Comparison of ENCODE assay signal across 9 mouse cellular contexts in the genomic region with DNA sequence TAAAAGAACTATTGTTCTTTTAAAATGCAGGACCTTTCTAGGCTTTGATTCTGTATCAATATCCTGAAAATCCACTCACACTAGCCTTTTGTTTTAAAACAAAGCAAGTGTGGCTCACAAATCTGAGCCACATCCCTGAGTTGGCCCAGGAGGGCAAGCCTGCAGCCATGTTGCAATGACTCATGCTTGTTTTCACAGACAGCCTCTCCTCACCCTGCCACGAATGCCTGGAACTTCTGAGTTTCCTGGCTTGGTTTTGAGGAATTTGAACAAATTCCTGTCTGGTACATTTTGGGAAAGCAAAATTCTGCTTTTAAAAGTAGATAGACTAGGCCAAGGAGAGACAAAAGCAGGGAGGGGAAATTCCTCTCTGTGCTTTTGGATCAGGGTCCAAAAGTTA.
DNase-seq lines count a peak whose midpoint lies in the region; ATAC-seq and TF ChIP-seq lines count a peak whose summit lies in the region.
"Had no signal": no experiment of that assay in that cellular context is flagged by ENCODE, and none has a peak within 500 bp of the region (broad histone marks: within the 10 kb centered on the region; RNA-seq: fewer than 3 reads in every experiment).

No protein-coding gene starts in this region.

- no peaks in the 10 kb centered on the region for H3K27me3 ChIP-seq in Patski
- no peaks in the 10 kb centered on the region for H3K27me3 ChIP-seq in intestine, embryonic 15.5 days (replicated peaks)
- H3K27me3 ChIP-seq in midbrain, embryonic 11.5 days (ENCODE audit: control insufficient read depth, insufficient read depth, low read length): no peaks in the 10 kb centered on the region
- H3K27me3 ChIP-seq: liver, embryonic 12.5 days had no signal

- H3K36me3 ChIP-seq in intestine, embryonic 15.5 days: no peaks in the 10 kb centered on the region
- no peaks in the 10 kb centered on the region for H3K36me3 ChIP-seq in midbrain, embryonic 11.5 days (ENCODE audit: control insufficient read depth, insufficient read depth, low read length)
- H3K36me3 ChIP-seq: liver, embryonic 12.5 days had no signal

- no peak overlapping the region for H3K9ac ChIP-seq in intestine, embryonic 15.5 days
- H3K9ac ChIP-seq in midbrain, embryonic 11.5 days (ENCODE audit: low read length): no peak overlapping the region
- H3K9ac ChIP-seq: liver, embryonic 12.5 days had no signal

- no peak for DNase-seq in frontal cortex, postnatal 14 days (ENCODE audit: low spot score in 2 of 2)
- peak; percentile 58 for DNase-seq in Patski (ENCODE audit: low read depth, low spot score)
- peak; percentile 59 for DNase-seq in gastrocnemius, adult 18-20 months (ENCODE audit: low spot score)
- peak; percentile 1 for DNase-seq in lung, postnatal 10 days
- DNase-seq in T-cell, adult 2 months (ENCODE audit: low spot score): no peak
- DNase-seq in midbrain, embryonic 11.5 days (ENCODE audit: low spot score, missing footprints): no peak

- peak; percentile 52; the same call in 1 of the 2 replicates for ATAC-seq in frontal cortex, adult (ENCODE audit: low TSS enrichment)
- peak; percentile 95 for ATAC-seq in Patski
- no peak for ATAC-seq in intestine, embryonic 15.5 days
- ATAC-seq in midbrain, embryonic 11.5 days (ENCODE audit: low FRiP score): no peak
- ATAC-seq: liver, embryonic 12.5 days had no signal

- no peak overlapping the region for H3K4me3 ChIP-seq in intestine, embryonic 15.5 days (replicated peaks)
- no peak overlapping the region for H3K4me3 ChIP-seq in midbrain, embryonic 11.5 days (ENCODE audit: low read depth, low read length)
- H3K4me3 ChIP-seq: liver, embryonic 12.5 days had no signal

- no peaks in the 10 kb centered on the region for H3K4me1 ChIP-seq in intestine, embryonic 15.5 days (replicated peaks)
- no peaks in the 10 kb centered on the region for H3K4me1 ChIP-seq in midbrain, embryonic 11.5 days (ENCODE audit: control insufficient read depth, insufficient read depth, low read length)
- H3K4me1 ChIP-seq: liver, embryonic 12.5 days had no signal

- no peak overlapping the region for H3K4me2 ChIP-seq in intestine, embryonic 15.5 days (replicated peaks)
- no peak overlapping the region for H3K4me2 ChIP-seq in midbrain, embryonic 11.5 days
- H3K4me2 ChIP-seq: liver, embryonic 12.5 days had no signal

- no peak overlapping the region for H3K27ac ChIP-seq in intestine, embryonic 15.5 days
- no peak overlapping the region for H3K27ac ChIP-seq in midbrain, embryonic 11.5 days (ENCODE audit: low read depth, low read length)
- H3K27ac ChIP-seq: liver, embryonic 12.5 days had no signal

- WGBS in intestine, embryonic 15.5 days: 15% methylated on average over 1 of the region's 1 CpGs
- 25% methylated on average over 1 of the region's 1 CpGs for WGBS in midbrain, embryonic 11.5 days

- no peaks in the 10 kb centered on the region for H3K9me3 ChIP-seq in intestine, embryonic 15.5 days
- H3K9me3 ChIP-seq in midbrain, embryonic 11.5 days (ENCODE audit: control insufficient read depth, low read length): no peaks in the 10 kb centered on the region
- H3K9me3 ChIP-seq: liver, embryonic 12.5 days had no signal

- CTCF ChIA-PET in Patski (lab: Charles Lee): no interaction called here

- POLR2A ChIA-PET in Patski (lab: Charles Lee): no interaction called here

- in situ Hi-C loops in Patski (cut with MboI; ENCODE audit: low pct_unique_long_range_greater_than_20kb): no loop called here

- TF ChIP-seq CTCF in Patski (IDR thresholded peaks at IDR 0.05): no peak

Comparison
In these comparisons a context has a peak if more than half of its experiments do, and no peak if none do; other contexts are left out.
1. ATAC-seq: peak in frontal cortex, adult (single experiment) and Patski (single experiment); none in intestine, embryonic 15.5 days (single experiment) and midbrain, embryonic 11.5 days (single experiment).
2. DNase-seq: peak in Patski (single experiment), gastrocnemius, adult 18-20 months (single experiment) and lung, postnatal 10 days (single experiment); none in frontal cortex, postnatal 14 days (0 of 2), T-cell, adult 2 months (single experiment) and midbrain, embryonic 11.5 days (single experiment).